In genomic region chr10:69451006-69451405, GRCm38 (mm10) we compare ENCODE assay signal across 18 mouse cellular contexts.
"Had no signal": no experiment of that assay in that cellular context is flagged by ENCODE, and none has a peak within 500 bp of the region (broad histone marks: within the 10 kb centered on the region; RNA-seq: fewer than 3 reads in every experiment).

No protein-coding gene starts in this region.

- H3K4me1 ChIP-seq: limb, embryonic 10.5 days; liver, embryonic 12.5 days; liver, embryonic 15.5 days; midbrain, embryonic 12.5 days; neural tube, embryonic 12.5 days had no signal

- H3K27me3 ChIP-seq: limb, embryonic 13.5 days; liver, embryonic 12.5 days; liver, embryonic 15.5 days; midbrain, embryonic 12.5 days; midbrain, embryonic 15.5 days; neural tube, embryonic 12.5 days; neural tube, embryonic 15.5 days had no signal

- H3K9ac ChIP-seq: limb, embryonic 13.5 days; liver, embryonic 12.5 days; liver, embryonic 15.5 days; lung, embryonic 14.5 days; midbrain, embryonic 12.5 days; midbrain, embryonic 15.5 days; neural tube, embryonic 12.5 days; neural tube, embryonic 15.5 days had no signal

- ATAC-seq: intestine, postnatal 0 days; liver, embryonic 12.5 days; midbrain, embryonic 15.5 days had no signal

- DNase-seq: kidney, adult 8-10 months; kidney, postnatal 14 days; kidney, postnatal 4 days; liver; lung, embryonic 14.5 days; right cerebral cortex, adult 18-20 months; right cerebral cortex, postnatal 14 days; right cerebral cortex, postnatal 4 days; thymus, postnatal 25 days had no signal

- H3K27ac ChIP-seq: limb, embryonic 10.5 days; limb, embryonic 13.5 days; liver, embryonic 12.5 days; liver, embryonic 15.5 days; midbrain, embryonic 12.5 days; midbrain, embryonic 15.5 days; neural tube, embryonic 12.5 days; neural tube, embryonic 15.5 days had no signal

- H3K9me3 ChIP-seq: limb, embryonic 10.5 days; limb, embryonic 13.5 days; liver, embryonic 12.5 days; liver, embryonic 15.5 days; midbrain, embryonic 12.5 days; midbrain, embryonic 15.5 days; neural tube, embryonic 12.5 days; neural tube, embryonic 15.5 days had no signal

- H3K36me3 ChIP-seq: limb, embryonic 10.5 days; limb, embryonic 13.5 days; liver, embryonic 12.5 days; liver, embryonic 15.5 days; midbrain, embryonic 12.5 days; midbrain, embryonic 15.5 days; neural tube, embryonic 12.5 days; neural tube, embryonic 15.5 days had no signal

- H3K4me3 ChIP-seq: limb, embryonic 10.5 days; limb, embryonic 13.5 days; liver, embryonic 12.5 days; liver, embryonic 15.5 days; midbrain, embryonic 12.5 days; midbrain, embryonic 15.5 days; neural tube, embryonic 12.5 days; neural tube, embryonic 15.5 days had no signal

- H3K4me2 ChIP-seq: limb, embryonic 13.5 days; liver, embryonic 12.5 days; liver, embryonic 15.5 days; lung, embryonic 14.5 days; midbrain, embryonic 12.5 days; midbrain, embryonic 15.5 days; neural tube, embryonic 12.5 days; neural tube, embryonic 15.5 days had no signal
